8 mouse cellular contexts compared by ENCODE assay signal in the genomic region with DNA sequence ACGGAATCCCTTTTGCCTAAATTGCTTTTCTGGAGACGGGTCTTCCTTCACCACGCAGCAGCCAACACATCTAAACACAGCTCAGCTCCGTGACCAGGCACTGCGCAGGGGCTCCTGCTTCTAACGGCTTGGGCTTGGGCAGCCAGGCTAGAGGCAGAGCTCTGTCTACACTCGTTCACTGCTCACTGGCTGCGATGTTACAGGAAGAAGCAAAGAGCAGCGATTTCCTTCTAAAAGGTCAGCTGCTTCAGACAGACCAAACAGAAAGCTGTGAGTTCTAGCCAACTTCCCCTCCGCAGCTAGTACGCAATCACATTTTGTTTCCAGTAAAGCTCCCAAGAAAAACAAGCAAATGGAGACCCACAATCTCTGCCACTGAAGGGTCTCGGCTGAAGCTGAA. TPM values are rescaled to one million over a fixed set of nuclear protein-coding genes. Genes with fewer than 3 reads are reported as not detected.
DNase-seq lines count a peak whose midpoint lies in the region; ATAC-seq and TF ChIP-seq lines count a peak whose summit lies in the region.

No protein-coding gene starts in this region.

- no peaks in the 10 kb centered on the region for H3K27me3 ChIP-seq in midbrain, postnatal 0 days (ENCODE audit: insufficient read depth, low read length)

- no peaks in the 10 kb centered on the region for H3K4me1 ChIP-seq in midbrain, postnatal 0 days (ENCODE audit: insufficient read depth, low read length)

- no peak overlapping the region for H3K4me2 ChIP-seq in midbrain, postnatal 0 days (ENCODE audit: low read depth, low read length, poor library complexity, severe bottlenecking)

- H3K27ac ChIP-seq in midbrain, postnatal 0 days (ENCODE audit: low read depth, low read length): no peak overlapping the region

- WGBS in midbrain, postnatal 0 days: 73% methylated on average over 12 of the region's 12 CpGs

- no peak overlapping the region for H3K4me3 ChIP-seq in midbrain, postnatal 0 days (ENCODE audit: low read depth, low read length)

- TF ChIP-seq CTCF in midbrain, postnatal 0 days (IDR thresholded peaks at IDR 0.05): no peak

- H3K36me3 ChIP-seq in midbrain, postnatal 0 days (ENCODE audit: insufficient read depth, low read length): no peaks in the 10 kb centered on the region

- ATAC-seq in frontal cortex, adult (ENCODE audit: low TSS enrichment): no peak
- ATAC-seq in midbrain, postnatal 0 days (ENCODE audit: low FRiP score): no peak

- DNase-seq in 416B (ENCODE audit: low read depth): peak; percentile 64
- DNase-seq in adrenal gland, postnatal 14 days: peak; percentile 64
- peak; percentile 67 to 68 for DNase-seq in heart, postnatal 10 days
- peak; percentile 18 for DNase-seq in liver
- peak; percentile 73 to 77 for DNase-seq in natural killer cell, adult 2 months (ENCODE audit: low spot score in 2 of 2)
- no peak for DNase-seq in midbrain, postnatal 0 days (ENCODE audit: low spot score)
- DNase-seq in testis, postnatal 14 days (ENCODE audit: low spot score): no peak

- intact Hi-C loops in heart, postnatal 10 days (cut with DNase I): no loop called here

- no peaks in the 10 kb centered on the region for H3K9me3 ChIP-seq in midbrain, postnatal 0 days (ENCODE audit: low read length)

- no peak overlapping the region for H3K9ac ChIP-seq in midbrain, postnatal 0 days (replicated peaks; ENCODE audit: low read length, poor library complexity, severe bottlenecking)

RNA-seq across cellular contexts. Expression of a gene that starts 28.2 kb away (rescaled TPM):
- 72.8 and 74.6 TPM in 2 replicates for total RNA-seq in adrenal gland, postnatal 14 days (2021)
- total RNA-seq in heart, postnatal 10 days (2021): 10 to 100 TPM; 52.1 to 58.6 TPM
- 22.5 and 25.6 TPM in 2 replicates for total RNA-seq in midbrain, postnatal 0 days (2014; rRNA removed)
- 13.0 and 15.7 TPM in 2 replicates for polyA plus RNA-seq in midbrain, postnatal 0 days (2015; fragmentation: Nextera tagmentation; extraction: Ambion mirVana)

RNA-seq across cellular contexts. Expression of a gene that starts 36.8 kb away (rescaled TPM):
- total RNA-seq in adrenal gland, postnatal 14 days (2021): 37.8 and 44.2 TPM in 2 replicates
- 10 to 100 TPM; 22.9 to 26.9 TPM for total RNA-seq in heart, postnatal 10 days (2021)
- total RNA-seq in midbrain, postnatal 0 days (2014; rRNA removed): 5.1 and 8.5 TPM in 2 replicates
- 4.0 TPM in 2 replicates for polyA plus RNA-seq in midbrain, postnatal 0 days (2015; fragmentation: Nextera tagmentation; extraction: Ambion mirVana)

RNA-seq across cellular contexts. Expression of a gene that starts 51.6 kb away (rescaled TPM):
- total RNA-seq in adrenal gland, postnatal 14 days (2021): 19.7 and 19.9 TPM in 2 replicates
- 10 to 100 TPM; 10.4 to 12.6 TPM for total RNA-seq in heart, postnatal 10 days (2021)
- total RNA-seq in midbrain, postnatal 0 days (2014; rRNA removed): 13.9 and 14.1 TPM in 2 replicates
- 6.5 and 6.7 TPM in 2 replicates for polyA plus RNA-seq in midbrain, postnatal 0 days (2015; fragmentation: Nextera tagmentation; extraction: Ambion mirVana)

RNA-seq across cellular contexts. Expression of a gene that starts 59.6 kb away (rescaled TPM):
- not detected in 2 replicates for total RNA-seq in adrenal gland, postnatal 14 days (2021)
- not detected for total RNA-seq in heart, postnatal 10 days (2021)
- 4.5 and 6.7 TPM in 2 replicates for total RNA-seq in midbrain, postnatal 0 days (2014; rRNA removed)
- polyA plus RNA-seq in midbrain, postnatal 0 days (2015; fragmentation: Nextera tagmentation; extraction: Ambion mirVana): 5.7 and 16.8 TPM in 2 replicates

Comparison
In these comparisons a context has a peak if more than half of its experiments do, and no peak if none do; other contexts are left out.
1. DNase-seq: peak in 416B (single experiment), adrenal gland, postnatal 14 days (single experiment), heart, postnatal 10 days (2 of 2), liver (single experiment) and natural killer cell, adult 2 months (2 of 2); none in midbrain, postnatal 0 days (single experiment) and testis, postnatal 14 days (single experiment).